Mouse (Mus musculus) ES-E14 (cell line): ENCODE results near the gene Rit1. TPM values are rescaled to one million over a fixed set of nuclear protein-coding genes. Genes with fewer than 3 reads are reported as not detected.
A peak's percentile ranks its signal among the peaks of the same experiment; 100 is the strongest.
"Not testable (repeated sequence)": the region's sequence is repeated elsewhere in the genome, so short reads cannot be mapped to it uniquely, and the experiment has no call there.

Experiments used
- DNase-seq: peaks from one replicate; pipeline ENCODE4 v3.0.0-alpha.2; 2013; ENCODE audit warnings: low read depth, low spot score
- H3K27ac ChIP-seq: 2 replicates; pipeline ENCODE4 v1.5.1; 2012; ENCODE audit warnings: low read depth, mild to moderate bottlenecking, low read length, moderate library complexity, mixed read lengths; ENCODE audit not compliant: poor library complexity, insufficient read depth, severe bottlenecking
- H3K36me3 ChIP-seq: 2 replicates; pipeline ENCODE4 v1.6.1; 2012; ENCODE audit warnings: mild to moderate bottlenecking, low read length, moderate library complexity, mixed read lengths; ENCODE audit not compliant: control insufficient read depth, poor library complexity, insufficient read depth, severe bottlenecking
- H3K4me1 ChIP-seq, 2 experiments: fragments of 150-350 bp in 1 of 2; sonication (generic) in 1 of 2; 2 replicates each; pipeline ENCODE4 v1.6.1; 2012; ENCODE audit warnings: low read length in 2 of 2, mild to moderate bottlenecking in 1 of 2, mixed read lengths in 1 of 2; ENCODE audit not compliant: control insufficient read depth in 2 of 2, insufficient read depth in 2 of 2, poor library complexity in 1 of 2
- H3K4me3 ChIP-seq, 2 experiments: fragments of 150-350 bp in 1 of 2; sonication (generic) in 1 of 2; 2 replicates each; pipeline ENCODE4 v1.5.1; 2012; ENCODE audit warnings: low read length in 2 of 2, low read depth in 1 of 2, mild to moderate bottlenecking in 1 of 2, mixed read lengths in 1 of 2; ENCODE audit not compliant: insufficient read depth in 1 of 2, poor library complexity in 1 of 2, severe bottlenecking in 1 of 2
- H3K9ac ChIP-seq: 2 replicates; pipeline ENCODE4 v1.6.1; 2012; ENCODE audit warnings: low read depth, mild to moderate bottlenecking, low read length, mixed read lengths; ENCODE audit not compliant: poor library complexity, insufficient read depth, severe bottlenecking
- H3K9me3 ChIP-seq: fragments of 150-350 bp; sonication (generic); 2 replicates; pipeline ENCODE4 v1.6.1; 2012; ENCODE audit warnings: low read depth, mild to moderate bottlenecking, low read length; ENCODE audit not compliant: control insufficient read depth, insufficient read depth
- CHD2 ChIP-seq: IDR thresholded peaks from 2 replicates; pipeline ENCODE4 v1.6.1; 2014; ENCODE audit warnings: mild to moderate bottlenecking, low read depth, low read length, inconsistent platforms
- HCFC1 ChIP-seq: IDR thresholded peaks from 2 replicates; pipeline ENCODE4 v1.6.1; 2012; ENCODE audit warnings: low read length, inconsistent platforms, borderline replicate concordance; ENCODE audit not compliant: insufficient read depth
- MAFK ChIP-seq: IDR thresholded peaks from 2 replicates; pipeline ENCODE4 v1.6.1; 2014; ENCODE audit warnings: mild to moderate bottlenecking, low read depth, low read length, inconsistent platforms; ENCODE audit not compliant: insufficient read depth
- ZC3H11A ChIP-seq: IDR thresholded peaks from 2 replicates; pipeline ENCODE4 v1.6.1; 2012; ENCODE audit warnings: low read depth, mild to moderate bottlenecking, inconsistent platforms, low read length, borderline replicate concordance
- ZNF384 ChIP-seq: IDR thresholded peaks from 2 replicates; pipeline ENCODE4 v1.6.1; 2012; ENCODE audit warnings: low read depth, low read length, inconsistent platforms
- in situ Hi-C, 2 experiments: fragments of 600-800 bp; cut with MboI; formaldehyde crosslinking; loops; one replicate each; pipeline ENCODE4 v1.15.1; 2025; ENCODE audit warnings: low sequenced_read_pairs in 2 of 2, inconsistent platforms in 1 of 2; ENCODE audit not compliant: unreplicated experiment in 2 of 2
- total RNA-seq: library from RNA; depleted of rRNA; stranded (reverse); fragments of 300-350 nt; gene quantifications from 2 replicates; pipeline ENCODE4 v1.2.3, GENCODE M21; 2012

Rit1 gene
- total RNA-seq, 1 experiment, result 18.3 TPM

GRCm38 (mm10) chr3:88713709-88714108, 2.9 kb upstream of the Rit1 start:
- DNase-seq, result no peak
- in situ Hi-C loops, result loop anchor here in 1 of 2 experiments (25.0 kb wide), 1 partner anchor 401 kb away; no protein-coding TSS in a partner anchor
- Histone ChIP-seq H3K36me3 (peaks cover 33% of the 10 kb centered on the region), H3K9me3 (no peaks in the 10 kb centered on the region), H3K4me1 (peaks cover 3 to 4% of the 10 kb centered on the region in 2 experiments; a peak in 2 of 4 replicates), H3K27ac (no peak overlapping the region), H3K9ac (no peak overlapping the region), H3K4me3 (no peak overlapping the region)
- TF ChIP-seq ZNF384 (no peak), MAFK (no peak), CHD2 (no peak), HCFC1 (no peak), ZC3H11A (no peak)

- H3K4me3 ChIP-seq, result no peak overlapping the region
- TF ChIP-seq CHD2 (no peak), ZC3H11A (no peak), HCFC1 (no peak), MAFK (no peak), ZNF384 (no peak)
- no peaks in the 10 kb centered on the region for H3K9me3 ChIP-seq
- H3K27ac ChIP-seq, result no peak overlapping the region
- in situ Hi-C loops, result loop anchor here in 1 of 2 experiments (25.0 kb wide), 1 partner anchor 402 kb away; no protein-coding TSS in a partner anchor
- no peak overlapping the region for H3K9ac ChIP-seq
- H3K4me1 ChIP-seq, result peaks cover 3 to 6% of the 10 kb centered on the region in 2 experiments; a peak in 2 of 4 replicates
- no peak for DNase-seq
- H3K36me3 ChIP-seq, result peaks cover 26% of the 10 kb centered on the region
Measured at GRCm38 (mm10) chr3:88714725-88715124, 1.9 kb upstream of the Rit1 start.

GRCm38 (mm10) chr3:88715716-88716115, 922 bp upstream of the Rit1 start:
- H3K4me1 ChIP-seq, H3K9ac ChIP-seq, H3K9me3 ChIP-seq, H3K27ac ChIP-seq, DNase-seq, H3K4me3 ChIP-seq: not testable (repeated sequence)
- peaks cover 18% of the 10 kb centered on the region for H3K36me3 ChIP-seq
- in situ Hi-C loops, result loop anchor here in 1 of 2 experiments (25.0 kb wide), 1 partner anchor 403 kb away; no protein-coding TSS in a partner anchor

GRCm38 (mm10) chr3:88717198-88717798, 660 bp downstream of the Rit1 start:
- in situ Hi-C loops, result loop anchor here in 1 of 2 experiments (25.0 kb wide), 1 partner anchor 405 kb away; no protein-coding TSS in a partner anchor
- peak overlapping the region; percentile 83 for H3K9ac ChIP-seq
- DNase-seq, result no peak
- TF ChIP-seq ZC3H11A, result no peak
- peaks cover 3 to 6% of the 10 kb centered on the region in 2 experiments; a peak in 2 of 4 replicates for H3K4me1 ChIP-seq
- peaks cover 9% of the 10 kb centered on the region for H3K36me3 ChIP-seq
- peak overlapping the region; percentile 82 to 86 for H3K4me3 ChIP-seq
- no peaks in the 10 kb centered on the region for H3K9me3 ChIP-seq
- H3K27ac ChIP-seq, result no peak overlapping the region

DNA sequence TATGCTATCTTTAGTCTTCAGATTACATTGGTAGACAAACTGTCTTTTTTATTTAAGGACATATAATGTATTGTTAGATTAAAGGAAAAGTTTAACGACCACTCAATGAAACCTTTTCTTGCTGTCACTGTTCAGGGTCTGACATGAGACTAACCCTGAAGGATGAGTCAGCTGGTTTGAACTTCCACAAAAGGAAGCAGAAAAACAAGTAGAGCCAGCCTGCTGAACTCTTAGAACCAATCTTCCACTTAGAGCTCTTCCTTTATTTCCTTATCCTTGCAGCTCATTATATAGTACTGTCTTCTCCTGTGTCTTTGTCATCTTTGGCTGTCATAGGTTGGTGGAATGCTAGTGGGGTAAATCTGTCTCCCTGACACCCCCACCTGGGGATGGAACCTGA, 1.2 kb downstream of the Rit1 start:
- H3K9ac ChIP-seq, result no peak overlapping the region

More for the DNA sequence above, 1.2 kb downstream of the Rit1 start:
- no peak for DNase-seq
- in situ Hi-C loops, result loop anchor here in 1 of 2 experiments (25.0 kb wide), 1 partner anchor 406 kb away; no protein-coding TSS in a partner anchor
- peaks cover 6% of the 10 kb centered on the region for H3K36me3 ChIP-seq
- peaks cover 3 to 6% of the 10 kb centered on the region in 2 experiments; a peak in 2 of 4 replicates for H3K4me1 ChIP-seq
- H3K9me3 ChIP-seq, result no peaks in the 10 kb centered on the region
- H3K27ac ChIP-seq, result no peak overlapping the region
- 0 out of 2 replicates have a peak, but pooled peaks have one; percentile 14 for TF ChIP-seq MAFK
- no peak for TF ChIP-seq HCFC1
- H3K4me3 ChIP-seq, result no peak overlapping the region
